Mouse (Mus musculus) myocyte (in vitro differentiated cells): ENCODE measurements around the gene 4930469K13Rik. TPM values are rescaled to one million over a fixed set of nuclear protein-coding genes. Genes with fewer than 3 reads are reported as not detected.

Experiments
- H3K27me3 ChIP-seq: one replicate; pipeline ENCODE4 v1.6.1; 2011; ENCODE audit not compliant: control insufficient read depth, insufficient read depth, insufficient read length
- H3K36me3 ChIP-seq: one replicate; pipeline ENCODE4 v1.6.1; 2011; ENCODE audit not compliant: control insufficient read depth, insufficient read depth
- H3K4me2 ChIP-seq: one replicate; pipeline ENCODE4 v1.6.1; 2011; ENCODE audit warnings: low read depth, control low read depth
- H3K4me3 ChIP-seq: one replicate; pipeline ENCODE4 v1.5.1; 2011; ENCODE audit warnings: mild to moderate bottlenecking, control low read depth, moderate library complexity
- H3K79me2 ChIP-seq: one replicate; pipeline ENCODE4 v1.6.1; 2011; ENCODE audit not compliant: control insufficient read depth, insufficient read depth
- H3ac ChIP-seq: one replicate; pipeline ENCODE4 v1.6.1; 2011; ENCODE audit not compliant: control insufficient read depth, insufficient read length
- CEBPB ChIP-seq: IDR thresholded peaks from 2 replicates; pipeline ENCODE4 v1.6.1; 2011; ENCODE audit warnings: mild to moderate bottlenecking, moderate library complexity; ENCODE audit not compliant: poor library complexity, insufficient read depth, severe bottlenecking
- E2F4 ChIP-seq: IDR thresholded peaks from one replicate; pipeline ENCODE4 v1.6.1; 2011; ENCODE audit warnings: mild to moderate bottlenecking, control low read depth, moderate library complexity; ENCODE audit not compliant: insufficient read depth
- MAX ChIP-seq: IDR thresholded peaks from one replicate; pipeline ENCODE4 v1.6.1; 2011; ENCODE audit warnings: low read depth, mild to moderate bottlenecking, control low read depth
- MYOD1 ChIP-seq, 3 experiments: IDR thresholded peaks; one replicate each; pipeline ENCODE4 v1.6.1; 2011; ENCODE audit warnings: control low read depth in 2 of 3, low read depth in 2 of 3, mild to moderate bottlenecking in 2 of 3, moderate library complexity in 1 of 3; ENCODE audit not compliant: insufficient read length in 2 of 3, control insufficient read depth in 1 of 3
- MYOG ChIP-seq, 3 experiments: IDR thresholded peaks; one replicate each; pipeline ENCODE4 v1.6.1; 2011; ENCODE audit warnings: control low read depth in 2 of 3, low read depth in 2 of 3, mild to moderate bottlenecking in 2 of 3; ENCODE audit not compliant: insufficient read length in 2 of 3, control insufficient read depth in 1 of 3, insufficient read depth in 1 of 3
- POLR2A ChIP-seq: IDR thresholded peaks from one replicate; pipeline ENCODE4 v1.6.1; 2011; ENCODE audit warnings: low read depth, mild to moderate bottlenecking, control low read depth, moderate library complexity; ENCODE audit not compliant: insufficient read length
- POLR2AphosphoS2 ChIP-seq: IDR thresholded peaks from one replicate; pipeline ENCODE4 v1.6.1; 2011; ENCODE audit warnings: low read depth, control low read depth; ENCODE audit not compliant: insufficient read length
- REST ChIP-seq: IDR thresholded peaks from one replicate; pipeline ENCODE4 v1.6.1; 2011; ENCODE audit warnings: mild to moderate bottlenecking, control low read depth, moderate library complexity; ENCODE audit not compliant: insufficient read depth, insufficient read length
- SRF ChIP-seq: IDR thresholded peaks from one replicate; pipeline ENCODE4 v1.6.1; 2011; ENCODE audit warnings: low read depth; ENCODE audit not compliant: control insufficient read depth, insufficient read length
- TCF12 ChIP-seq: IDR thresholded peaks from one replicate; pipeline ENCODE4 v1.6.1; 2011; ENCODE audit warnings: mild to moderate bottlenecking, control low read depth; ENCODE audit not compliant: poor library complexity, insufficient read depth, severe bottlenecking
- TCF3 ChIP-seq: IDR thresholded peaks from one replicate; pipeline ENCODE4 v1.6.1; 2011; ENCODE audit warnings: low read depth, control low read depth; ENCODE audit not compliant: insufficient read length
- USF1 ChIP-seq: IDR thresholded peaks from one replicate; pipeline ENCODE4 v1.6.1; 2011; ENCODE audit warnings: low read depth, mild to moderate bottlenecking, control low read depth, moderate library complexity
- polyA plus RNA-seq: library from polyadenylated mRNA; unstranded; fragments of >200 nt; fragmentation: generic; extraction: Trizol; gene quantifications from one replicate; pipeline ENCODE4 v1.2.1, GENCODE M21; 2012; ENCODE audit warnings: missing spikeins

Gene 4930469K13Rik
- polyA plus RNA-seq, 1 experiment: not detected

GRCm38 (mm10) chr11:34124852-34125251, 26.5 kb upstream of the 4930469K13Rik start:
- H3K4me2 ChIP-seq: no peak overlapping the region
- TF ChIP-seq POLR2AphosphoS2 (no peak), MYOG (IDR thresholded peaks at IDR 0.05; ENCODE audit: control insufficient read depth in 1 of 3, insufficient read depth in 1 of 3, insufficient read length in 2 of 3, low read depth in 2 of 3) (no peak), MYOD1 (IDR thresholded peaks at IDR 0.05; ENCODE audit: control insufficient read depth in 1 of 3, insufficient read length in 2 of 3, low read depth in 2 of 3) (no peak), USF1 (no peak), CEBPB (no peak), SRF (no peak), MAX (no peak), E2F4 (no peak)

GRCm38 (mm10) chr11:34123147-34123546, 24.8 kb upstream of the 4930469K13Rik start:
- Histone ChIP-seq H3K79me2 (no peaks in the 10 kb centered on the region), H3K4me3 (no peak overlapping the region), H3ac (no peak overlapping the region), H3K36me3 (no peaks in the 10 kb centered on the region), H3K4me2 (no peak overlapping the region), H3K27me3 (no peaks in the 10 kb centered on the region)
- TF ChIP-seq SRF (no peak), MAX (no peak), TCF3 (no peak), TCF12 (no peak), USF1 (no peak), E2F4 (no peak), MYOG (IDR thresholded peaks at IDR 0.05; ENCODE audit: control insufficient read depth in 1 of 3, insufficient read depth in 1 of 3, insufficient read length in 2 of 3, low read depth in 2 of 3) (no peak), MYOD1 (IDR thresholded peaks at IDR 0.05; ENCODE audit: control insufficient read depth in 1 of 3, insufficient read length in 2 of 3, low read depth in 2 of 3) (no peak), CEBPB (no peak), REST (no peak), POLR2A (no peak)

More at GRCm38 (mm10) chr11:34124852-34125251, 26.5 kb upstream of the 4930469K13Rik start:
- Histone ChIP-seq H3K27me3 (no peaks in the 10 kb centered on the region), H3ac (no peak overlapping the region), H3K79me2 (no peaks in the 10 kb centered on the region), H3K36me3 (no peaks in the 10 kb centered on the region), H3K4me3 (no peak overlapping the region)

GRCm38 (mm10) chr11:34118319-34118718, 20.0 kb upstream of the 4930469K13Rik start:
- Histone ChIP-seq H3K4me3 (no peak overlapping the region), H3ac (no peak overlapping the region), H3K27me3 (no peaks in the 10 kb centered on the region), H3K36me3 (no peaks in the 10 kb centered on the region), H3K4me2 (no peak overlapping the region), H3K79me2 (no peaks in the 10 kb centered on the region)
- TF ChIP-seq E2F4: no peak
- no peak for TF ChIP-seq REST

DNA sequence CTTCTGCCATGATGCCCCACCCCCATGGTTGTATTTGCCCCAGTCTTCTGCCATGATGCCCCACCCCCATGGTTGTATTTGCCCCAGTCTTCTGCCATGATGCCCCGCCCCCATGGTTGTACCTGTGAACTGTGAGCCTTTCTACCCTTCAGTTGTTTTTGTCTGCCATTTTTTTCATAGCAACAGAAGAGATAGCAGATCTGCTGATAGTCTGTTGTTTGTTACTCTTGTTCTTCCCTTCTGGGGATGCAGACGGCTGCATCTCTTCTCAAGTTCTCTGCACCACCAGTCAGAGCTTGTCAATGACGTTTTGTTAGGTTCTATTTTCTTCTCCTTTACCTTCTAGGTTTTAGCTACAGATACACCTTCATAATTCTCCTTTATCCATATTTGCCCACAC, 19.2 kb upstream of the 4930469K13Rik start:
- Histone ChIP-seq H3K36me3 (no peaks in the 10 kb centered on the region), H3K79me2 (no peaks in the 10 kb centered on the region), H3ac (no peak overlapping the region), H3K27me3 (no peaks in the 10 kb centered on the region), H3K4me2 (no peak overlapping the region), H3K4me3 (no peak overlapping the region)
- TF ChIP-seq CEBPB (no peak), E2F4 (no peak), USF1 (no peak), POLR2A (no peak)

GRCm38 (mm10) chr11:34116572-34117135, 18.3 kb upstream of the 4930469K13Rik start:
- Histone ChIP-seq H3ac (no peak overlapping the region), H3K27me3 (no peaks in the 10 kb centered on the region), H3K4me2 (no peak overlapping the region), H3K79me2 (no peaks in the 10 kb centered on the region), H3K36me3 (no peaks in the 10 kb centered on the region), H3K4me3 (no peak overlapping the region)
- TF ChIP-seq TCF3 (no peak), MYOD1 (IDR thresholded peaks at IDR 0.05; ENCODE audit: control insufficient read depth in 1 of 3, insufficient read length in 2 of 3, low read depth in 2 of 3) (no peak), MYOG (IDR thresholded peaks at IDR 0.05; ENCODE audit: control insufficient read depth in 1 of 3, insufficient read depth in 1 of 3, insufficient read length in 2 of 3, low read depth in 2 of 3) (no peak), USF1 (no peak), POLR2A (no peak), E2F4 (no peak), REST (no peak), TCF12 (no peak), MAX (no peak), POLR2AphosphoS2 (no peak), CEBPB (no peak), SRF (no peak)
